Mouse (Mus musculus) testis, adult 2 months (tissue): ENCODE results near the gene Rasgef1c. TPM values are rescaled to one million over a fixed set of nuclear protein-coding genes. Genes with fewer than 3 reads are reported as not detected.

ENCODE experiments used
- H3K27ac ChIP-seq: fragments of 200-500 bp; 2 replicates; pipeline ENCODE4 v1.5.1; 2012; ENCODE audit warnings: low read depth, low read length; ENCODE audit not compliant: control insufficient read depth, insufficient read depth
- H3K27me3 ChIP-seq: fragments of 200-500 bp; 2 replicates; pipeline ENCODE4 v1.6.1; 2012; ENCODE audit warnings: mild to moderate bottlenecking, low read length, moderate library complexity; ENCODE audit not compliant: control insufficient read depth, insufficient read depth
- H3K36me3 ChIP-seq: fragments of 200-500 bp; 2 replicates; pipeline ENCODE4 v1.6.1; 2012; ENCODE audit warnings: mild to moderate bottlenecking, low read length; ENCODE audit not compliant: control insufficient read depth, insufficient read depth
- H3K4me1 ChIP-seq: fragments of 200-500 bp; 2 replicates; pipeline ENCODE4 v1.6.1; 2012; ENCODE audit warnings: low read length; ENCODE audit not compliant: control insufficient read depth, insufficient read depth
- H3K4me3 ChIP-seq: fragments of 200-500 bp; 2 replicates; pipeline ENCODE4 v1.5.1; 2012; ENCODE audit warnings: low read depth, mild to moderate bottlenecking, low read length, moderate library complexity, mixed read lengths; ENCODE audit not compliant: control insufficient read depth
- CTCF ChIP-seq: fragments of 200-500 bp; IDR thresholded peaks from 2 replicates; pipeline ENCODE4 v1.5.1; 2012; ENCODE audit warnings: low read depth, mild to moderate bottlenecking, inconsistent platforms, low read length, moderate library complexity; ENCODE audit not compliant: control insufficient read depth, insufficient read depth, insufficient replicate concordance
- POLR2A ChIP-seq: fragments of 200-500 bp; IDR thresholded peaks from 2 replicates; pipeline ENCODE4 v1.6.1; 2012; ENCODE audit warnings: low read depth, mild to moderate bottlenecking, inconsistent platforms, low read length, moderate library complexity; ENCODE audit not compliant: control insufficient read depth
- polyA plus RNA-seq: library from polyadenylated mRNA; depleted of rRNA; stranded (reverse); fragments of >200 nt; gene quantifications from 2 replicates; pipeline ENCODE4 v1.2.3, GENCODE M21; 2012; rRNA removed

Rasgef1c gene
- polyA plus RNA-seq, 1 experiment: 0.93 TPM

GRCm38 (mm10) chr11:50026521-50027090 lies 125.0 kb downstream of the Rasgef1c start:
- no peak for TF ChIP-seq POLR2A
- TF ChIP-seq CTCF: no peak
- H3K4me3 ChIP-seq: no peak overlapping the region; the same call in 1 of the 2 replicates
- H3K27ac ChIP-seq: no peak overlapping the region
- no peaks in the 10 kb centered on the region for H3K27me3 ChIP-seq
- H3K4me1 ChIP-seq: peaks cover 3% of the 10 kb centered on the region
- H3K36me3 ChIP-seq: no peaks in the 10 kb centered on the region

- no peak overlapping the region for H3K27ac ChIP-seq
- TF ChIP-seq POLR2A (no peak), CTCF (no peak)
- peaks cover 5% of the 10 kb centered on the region for H3K4me1 ChIP-seq
- H3K36me3 ChIP-seq: no peaks in the 10 kb centered on the region
- no peak overlapping the region for H3K4me3 ChIP-seq
- no peaks in the 10 kb centered on the region for H3K27me3 ChIP-seq
Measured at GRCm38 (mm10) chr11:50028416-50028815, 126.8 kb downstream of the Rasgef1c start.

Other genes with a start within 250 kb of the Rasgef1c start
- gene Scgb3a1, start 238.2 kb upstream of the Rasgef1c start, polyA plus RNA-seq: 0.38 TPM in 1 of 2 replicates, not detected in the other
- gene Cnot6, start 189.1 kb upstream of the Rasgef1c start, polyA plus RNA-seq: 12.5 and 18.1 TPM in 2 replicates
- gene Gfpt2, start 107.7 kb upstream of the Rasgef1c start, polyA plus RNA-seq: 2.3 TPM in 2 replicates
- gene Mapk9, start 55.1 kb upstream of the Rasgef1c start, polyA plus RNA-seq: 30.5 and 33.2 TPM in 2 replicates
- 10.4 and 12.1 TPM in 2 replicates for gene Rnf130, start 123.5 kb downstream of the Rasgef1c start, polyA plus RNA-seq
- 10.9 and 12.5 TPM in 2 replicates for gene Tbc1d9b, start 229.6 kb downstream of the Rasgef1c start, polyA plus RNA-seq